Mouse (Mus musculus) C2C12 (cell line): ENCODE measurements around the gene Onecut3. TPM values are rescaled to one million over a fixed set of nuclear protein-coding genes. Genes with fewer than 3 reads are reported as not detected.
A peak's percentile ranks its signal among the peaks of the same experiment; 100 is the strongest.

Source experiments
- H3K27me3 ChIP-seq: one replicate; pipeline ENCODE4 v1.6.1; 2011; ENCODE audit not compliant: control insufficient read depth, insufficient read depth, insufficient read length
- H3K36me3 ChIP-seq: one replicate; pipeline ENCODE4 v1.6.1; 2011; ENCODE audit not compliant: control insufficient read depth, insufficient read depth
- H3K4me3 ChIP-seq: one replicate; pipeline ENCODE4 v1.5.1; 2011; ENCODE audit warnings: mild to moderate bottlenecking, control low read depth; ENCODE audit not compliant: poor library complexity, insufficient read depth, severe bottlenecking
- H3K79me2 ChIP-seq: one replicate; pipeline ENCODE4 v1.6.1; 2011; ENCODE audit not compliant: control insufficient read depth, insufficient read depth
- H3K79me3 ChIP-seq: one replicate; pipeline ENCODE4 v1.6.1; 2011; ENCODE audit warnings: low read depth, control low read depth
- H3ac ChIP-seq: one replicate; pipeline ENCODE3; 2011; ENCODE audit warnings: low read depth; ENCODE audit not compliant: control insufficient read depth, insufficient read length
- CEBPB ChIP-seq: IDR thresholded peaks from one replicate; pipeline ENCODE4 v1.6.1; 2011; ENCODE audit warnings: low read depth, mild to moderate bottlenecking, control low read depth, moderate library complexity
- CTCF ChIP-seq: IDR thresholded peaks from one replicate; pipeline ENCODE4 v1.5.1; 2011; ENCODE audit not compliant: control insufficient read depth, insufficient read depth, insufficient read length
- FOSL1 ChIP-seq: IDR thresholded peaks from one replicate; pipeline ENCODE4 v1.8.0; 2011; ENCODE audit warnings: mild to moderate bottlenecking, low read length; ENCODE audit not compliant: poor library complexity, insufficient read depth, severe bottlenecking
- MAX ChIP-seq: IDR thresholded peaks from one replicate; pipeline ENCODE4 v1.6.1; 2011; ENCODE audit warnings: mild to moderate bottlenecking, control low read depth
- MYOD1 ChIP-seq: IDR thresholded peaks from one replicate; pipeline ENCODE4 v1.6.1; 2011; ENCODE audit warnings: low read depth; ENCODE audit not compliant: control insufficient read depth, insufficient read length
- MYOG ChIP-seq: IDR thresholded peaks from one replicate; pipeline ENCODE4 v1.6.1; 2011; ENCODE audit not compliant: control insufficient read depth, insufficient read length; ENCODE audit errors: extremely low read depth
- USF1 ChIP-seq: IDR thresholded peaks from one replicate; pipeline ENCODE4 v1.6.1; 2011; ENCODE audit warnings: low read depth, mild to moderate bottlenecking, control low read depth, moderate library complexity
- long read RNA-seq, 2 experiments: library from polyadenylated mRNA; unstranded; transcript quantifications; one replicate each; pipeline ENCODE4 v2.0.0; 2019 to 2020
- polyA plus RNA-seq: library from polyadenylated mRNA; unstranded; fragments of >200 nt; fragmentation: generic; extraction: Trizol; gene quantifications from one replicate; pipeline ENCODE4 v1.2.1, GENCODE M21; 2012; ENCODE audit warnings: missing spikeins

Gene Onecut3
- polyA plus RNA-seq: not detected
- long read RNA-seq, experiment 1: 0 reads
- long read RNA-seq, experiment 2: 0 reads

DNA sequence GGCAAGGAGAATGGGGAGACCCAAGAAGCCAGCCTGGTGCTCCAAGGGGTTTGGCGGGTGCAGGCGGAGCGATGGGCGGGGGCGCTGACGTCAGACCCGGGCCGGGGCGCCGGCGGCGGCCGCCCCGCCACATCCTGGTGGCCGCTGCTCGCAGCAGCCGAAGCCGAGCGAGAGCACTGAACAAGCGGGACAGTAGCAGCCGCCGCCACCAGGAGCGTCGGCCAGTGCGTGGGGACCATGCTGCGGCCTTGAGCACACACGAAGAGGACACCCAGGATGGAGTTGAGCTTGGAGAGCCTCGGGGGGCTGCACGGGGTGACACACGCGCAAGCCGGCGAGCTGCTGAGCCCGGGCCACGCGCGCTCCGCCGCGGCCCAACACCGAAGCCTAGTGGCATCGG is at the start of gene Onecut3:
Gene Onecut3, plus strand, starts transcription at position 104 of the 400 bp plus-strand sequence.
- Histone ChIP-seq H3ac (peak within 1 kb of the TSS; percentile 49), H3K36me3 (no peaks in the 10 kb centered on the region), H3K79me2 (no peaks in the 10 kb centered on the region), H3K79me3 (no peaks in the 10 kb centered on the region), H3K4me3 (no peak within 1 kb of the TSS), H3K27me3 (peaks cover 97% of the 10 kb centered on the region)
- TF ChIP-seq MAX: no peak
- TF ChIP-seq MYOG: no peak
- no peak for TF ChIP-seq MYOD1
- TF ChIP-seq USF1: no peak
- no peak for TF ChIP-seq FOSL1
- no peak for TF ChIP-seq CEBPB
- no peak for TF ChIP-seq CTCF

DNA sequence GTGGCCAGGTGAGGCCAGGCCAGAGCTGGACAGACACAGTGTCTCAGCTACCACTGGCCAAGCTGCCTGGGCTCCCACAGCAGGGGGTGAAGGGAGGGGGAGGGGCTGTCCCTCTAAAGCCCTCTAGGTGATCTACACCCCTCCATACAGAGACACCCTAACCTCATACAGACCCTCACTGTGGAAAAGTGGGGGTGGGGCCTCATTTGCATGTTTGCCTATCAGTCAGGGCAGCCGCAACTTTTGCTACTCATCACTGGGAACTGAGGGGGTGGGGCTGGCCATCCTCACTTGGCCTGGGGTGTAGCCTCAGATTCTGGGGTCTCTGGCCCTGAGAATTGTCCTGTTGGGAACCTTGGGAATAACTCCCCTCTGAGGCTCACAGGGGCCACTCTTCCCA is 49.6 kb upstream of the Onecut3 start:
- peaks cover 17% of the 10 kb centered on the region for H3K27me3 ChIP-seq
- no peak for TF ChIP-seq MYOD1
- no peak for TF ChIP-seq MYOG
- no peak for TF ChIP-seq MAX
- TF ChIP-seq USF1: no peak
- no peak for TF ChIP-seq FOSL1
- TF ChIP-seq CEBPB: no peak
- TF ChIP-seq CTCF: no peak

GRCm38 (mm10) chr10:80445898-80446601 is 48.6 kb upstream of the Onecut3 start:
- H3K79me2 ChIP-seq: no peaks in the 10 kb centered on the region
- no peaks in the 10 kb centered on the region for H3K79me3 ChIP-seq
- H3ac ChIP-seq: no peak overlapping the region
- H3K36me3 ChIP-seq: no peaks in the 10 kb centered on the region
- no peak overlapping the region for H3K4me3 ChIP-seq
- peaks cover 17% of the 10 kb centered on the region for H3K27me3 ChIP-seq
- no peak for TF ChIP-seq MAX
- TF ChIP-seq CTCF: peak; percentile 91

More for the DNA sequence above, 49.6 kb upstream of the Onecut3 start:
- Histone ChIP-seq H3ac (no peak overlapping the region), H3K36me3 (no peaks in the 10 kb centered on the region), H3K79me2 (no peaks in the 10 kb centered on the region), H3K79me3 (no peaks in the 10 kb centered on the region), H3K4me3 (no peak overlapping the region)

DNA sequence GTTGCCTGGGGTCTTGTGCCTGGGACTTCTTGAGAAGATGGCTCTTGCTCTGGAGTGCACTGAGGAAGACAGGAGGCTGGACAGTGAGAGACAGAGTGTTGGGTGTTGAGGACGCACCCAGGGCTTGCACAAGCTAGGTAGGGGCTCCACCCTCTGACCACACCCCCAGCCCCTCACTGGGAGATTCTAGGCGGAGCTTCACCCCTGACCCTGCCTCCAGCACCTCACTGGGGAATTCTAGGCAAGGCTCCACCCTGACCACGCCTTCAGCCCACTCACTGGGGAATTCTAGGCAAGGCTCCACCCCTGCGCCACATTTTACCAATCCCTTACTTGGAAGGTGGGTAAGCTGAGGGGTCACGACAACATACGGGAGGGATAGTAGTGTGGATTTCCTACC is 44.0 kb upstream of the Onecut3 start:
- Histone ChIP-seq H3K27me3 (peaks cover 20% of the 10 kb centered on the region), H3K79me2 (no peaks in the 10 kb centered on the region)

GRCm38 (mm10) chr10:80453601-80454000 is 41.0 kb upstream of the Onecut3 start:
- no peaks in the 10 kb centered on the region for H3K36me3 ChIP-seq
- no peak overlapping the region for H3ac ChIP-seq
- H3K79me2 ChIP-seq: no peaks in the 10 kb centered on the region
- TF ChIP-seq CTCF: no peak
- TF ChIP-seq MYOG: no peak
- no peak for TF ChIP-seq USF1
- no peak for TF ChIP-seq MAX
- no peaks in the 10 kb centered on the region for H3K79me3 ChIP-seq
- H3K27me3 ChIP-seq: peaks cover 7% of the 10 kb centered on the region
- H3K4me3 ChIP-seq: no peak overlapping the region

More for the DNA sequence above, 44.0 kb upstream of the Onecut3 start:
- Histone ChIP-seq H3K4me3 (no peak overlapping the region), H3ac (no peak overlapping the region), H3K79me3 (no peaks in the 10 kb centered on the region), H3K36me3 (no peaks in the 10 kb centered on the region)
- TF ChIP-seq CEBPB: no peak
- TF ChIP-seq CTCF: no peak
- no peak for TF ChIP-seq MYOG
- TF ChIP-seq MAX: no peak
- no peak for TF ChIP-seq USF1
- no peak for TF ChIP-seq MYOD1
- TF ChIP-seq FOSL1: no peak

DNA sequence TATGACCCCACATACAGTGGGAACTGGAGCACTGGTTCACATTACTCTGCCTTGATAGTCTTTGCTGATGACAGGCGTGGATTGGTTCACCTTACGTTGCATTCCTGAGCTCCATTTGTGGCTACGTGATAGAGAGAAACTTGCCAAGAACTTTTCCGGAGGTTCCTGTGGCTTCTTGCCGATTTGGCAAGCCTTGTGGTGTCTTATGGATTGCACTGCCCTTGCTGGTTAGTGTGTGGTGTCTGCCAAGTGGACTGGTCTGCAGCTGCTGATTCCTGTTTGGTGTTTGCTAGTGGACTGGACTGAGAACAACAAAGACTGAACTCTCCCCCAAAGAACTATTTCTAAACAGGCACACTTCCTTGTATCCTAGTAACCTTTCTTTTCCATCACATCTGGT is 39.9 kb upstream of the Onecut3 start:
- peaks cover 7% of the 10 kb centered on the region for H3K27me3 ChIP-seq

More for the DNA sequence above, 39.9 kb upstream of the Onecut3 start:
- no peaks in the 10 kb centered on the region for H3K79me2 ChIP-seq
- TF ChIP-seq MAX (no peak), MYOD1 (no peak), USF1 (no peak)
- no peaks in the 10 kb centered on the region for H3K79me3 ChIP-seq
- H3ac ChIP-seq: no peak overlapping the region
- H3K4me3 ChIP-seq: no peak overlapping the region
- H3K36me3 ChIP-seq: no peaks in the 10 kb centered on the region
